Mouse (Mus musculus): ENCODE results near the gene Gcgr.

DNA sequence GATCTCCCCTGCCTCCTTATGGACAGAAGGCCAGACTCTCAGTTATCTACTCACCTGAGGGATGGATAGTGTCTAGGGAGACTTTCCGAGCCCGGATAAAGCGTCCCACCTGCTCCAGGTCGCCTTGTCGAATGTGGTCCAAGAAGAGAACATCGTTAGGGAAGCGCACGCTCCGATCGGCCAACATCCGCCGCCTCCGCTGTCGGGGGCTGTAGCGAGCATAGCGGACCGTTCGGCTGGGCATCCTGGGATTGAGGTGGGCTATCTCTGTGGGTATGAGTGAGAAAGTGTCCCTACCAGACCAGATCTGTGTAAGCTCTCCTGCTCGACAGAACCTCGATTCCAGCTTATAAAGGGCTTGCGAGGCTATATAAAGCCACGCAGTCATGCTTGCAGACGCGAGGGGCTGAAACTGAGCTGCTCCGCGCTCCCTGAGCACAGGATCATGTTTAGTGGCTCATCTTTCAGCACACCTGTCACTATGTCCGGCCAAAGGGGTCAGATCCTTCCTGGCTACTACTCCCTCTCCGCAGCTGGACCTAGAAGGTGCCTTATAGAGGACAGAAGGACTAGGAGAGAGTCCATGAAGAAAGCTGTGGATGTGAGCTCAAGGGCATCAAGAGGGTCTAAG is 20.4 kb downstream of the Gcgr start, which contains the start of gene Ppp1r27:
- TF ChIP-seq USF2 (conservative IDR thresholded peaks at IDR 0.05; ENCODE audit: low read depth, low read length): no peak
- no peak for TF ChIP-seq ZKSCAN1 (IDR thresholded peaks at IDR 0.05; ENCODE audit: borderline replicate concordance, low read depth, low read length)
- TF ChIP-seq ZMIZ1 (IDR thresholded peaks at IDR 0.05; ENCODE audit: low read depth, low read length): no peak
